Comparison of ENCODE assay signal across 8 mouse cellular contexts in genomic region chr15:83171712-83172481, GRCm38 (mm10). TPM values are rescaled to one million over a fixed set of nuclear protein-coding genes. Genes with fewer than 3 reads are reported as not detected.
DNase-seq lines count a peak whose midpoint lies in the region; ATAC-seq and TF ChIP-seq lines count a peak whose summit lies in the region.

No protein-coding gene starts in this region.

- H3K9me3 ChIP-seq in CH12.LX (replicated peaks; ENCODE audit: low read length), result no peaks in the 10 kb centered on the region
- H3K9me3 ChIP-seq in forebrain, embryonic 12.5 days, result no peaks in the 10 kb centered on the region
- no peaks in the 10 kb centered on the region for H3K9me3 ChIP-seq in liver, postnatal 0 days (ENCODE audit: low read length)
- no peaks in the 10 kb centered on the region for H3K9me3 ChIP-seq in neural tube, embryonic 14.5 days (ENCODE audit: control insufficient read depth, low read length)

- peak overlapping the region; percentile 71 for H3K4me2 ChIP-seq in CH12.LX (ENCODE audit: insufficient read depth, low read depth, poor library complexity, severe bottlenecking)
- peak overlapping the region; percentile 69 for H3K4me2 ChIP-seq in forebrain, embryonic 12.5 days
- peak overlapping the region; percentile 97 for H3K4me2 ChIP-seq in liver, postnatal 0 days (ENCODE audit: low read depth, low read length)
- H3K4me2 ChIP-seq in neural tube, embryonic 14.5 days (ENCODE audit: low read depth, low read length), result peak overlapping the region; percentile 75

- TF ChIP-seq RAD21 in CH12.LX (IDR thresholded peaks at IDR 0.05; ENCODE audit: low read depth, low read length), result peak; percentile 16

- no peaks in the 10 kb centered on the region for H3K27me3 ChIP-seq in CH12.LX (replicated peaks)
- H3K27me3 ChIP-seq in forebrain, embryonic 12.5 days, result no peaks in the 10 kb centered on the region
- no peaks in the 10 kb centered on the region for H3K27me3 ChIP-seq in liver, postnatal 0 days (ENCODE audit: insufficient read depth, low read length)
- H3K27me3 ChIP-seq in neural tube, embryonic 14.5 days (ENCODE audit: control insufficient read depth, insufficient read depth, low read length), result no peaks in the 10 kb centered on the region

- H3K9ac ChIP-seq in CH12.LX (ENCODE audit: insufficient read depth, low read depth), result peak overlapping the region; percentile 62
- peak overlapping the region; percentile 76 for H3K9ac ChIP-seq in forebrain, embryonic 12.5 days
- H3K9ac ChIP-seq in liver, postnatal 0 days (replicated peaks), result peak overlapping the region; percentile 88
- H3K9ac ChIP-seq in neural tube, embryonic 14.5 days (replicated peaks; ENCODE audit: low read depth, low read length), result peak overlapping the region; percentile 75

- H3K4me3 ChIP-seq in CH12.LX (replicated peaks in 1 of 3; ENCODE audit: low read depth in 2 of 3, low read length in 2 of 3, poor library complexity in 1 of 3), result peak overlapping the region; percentile 67 to 75 (median 74)
- peak overlapping the region; percentile 78 for H3K4me3 ChIP-seq in forebrain, embryonic 12.5 days (replicated peaks)
- peak overlapping the region; percentile 82 for H3K4me3 ChIP-seq in liver, postnatal 0 days (ENCODE audit: low read depth, low read length)
- H3K4me3 ChIP-seq in neural tube, embryonic 14.5 days (ENCODE audit: low read depth, low read length), result peak overlapping the region; percentile 96

- DNase-seq in CH12.LX (ENCODE audit: extremely low read depth), result peak; percentile 96
- DNase-seq in c-Kit-positive CD71-positive TER-119-negative erythroid progenitor cells, embryonic 14.5 days (ENCODE audit: low read depth), result peak; percentile 97
- peak; percentile 97 for DNase-seq in heart, postnatal 10 days
- peak; percentile 91 for DNase-seq in large intestine, adult 2 months (ENCODE audit: low read depth, low spot score)
- DNase-seq in liver, postnatal 0 days, result peak; percentile 98
- peak; percentile 97 for DNase-seq in testis, postnatal 10 days (ENCODE audit: low spot score)

- under 1% methylated on average over 67 of the region's 67 CpGs for WGBS in forebrain, embryonic 12.5 days
- under 1% methylated on average over 67 of the region's 67 CpGs for WGBS in large intestine, adult 2 months
- under 1% methylated on average over 66 of the region's 67 CpGs for WGBS in liver, postnatal 0 days (ENCODE audit: insufficient replicate concordance)
- WGBS in neural tube, embryonic 14.5 days, result 1% methylated on average over 67 of the region's 67 CpGs

- dilution Hi-C loops in CH12.LX (cut with MboI; ENCODE audit: extremely low pct_ligation_motif_present, extremely low pct_unique_long_range_greater_than_20kb, low sequenced_read_pairs), result no loop called here

- in situ Hi-C loops in CH12.LX (cut with MboI; ENCODE audit: low pct_ligation_motif_present, low pct_unique_long_range_greater_than_20kb, low sequenced_read_pairs), result no loop called here

- peak in 1 of 2 experiments; percentile 45; a peak in 2 of 4 replicates for TF ChIP-seq CTCF in CH12.LX (conservative IDR thresholded peaks at IDR 0.05 in 1 of 2, IDR thresholded peaks at IDR 0.05 in 1 of 2; ENCODE audit: low read depth in 2 of 2, low read length in 2 of 2)
- peak; percentile 60 for TF ChIP-seq CTCF in liver, postnatal 0 days (IDR thresholded peaks at IDR 0.05; ENCODE audit: low read depth)

- peak; percentile 86 for TF ChIP-seq POLR2A in CH12.LX (IDR thresholded peaks at IDR 0.05; ENCODE audit: low read depth, low read length)

- intact Hi-C loops in heart, postnatal 10 days (cut with DNase I), result loop anchor here (1.0 to 5.0 kb wide), 2 partner anchors 15 to 35 kb away; no protein-coding TSS in a partner anchor

- peaks cover 9 to 59% of the 10 kb centered on the region in 2 experiments; a peak in 3 of 4 replicates for H3K4me1 ChIP-seq in CH12.LX (ENCODE audit: control insufficient read depth in 1 of 2, insufficient read depth in 2 of 2)
- peaks cover 31% of the 10 kb centered on the region for H3K4me1 ChIP-seq in forebrain, embryonic 12.5 days
- peaks cover 52% of the 10 kb centered on the region for H3K4me1 ChIP-seq in liver, postnatal 0 days (ENCODE audit: insufficient read depth)
- peaks cover 17% of the 10 kb centered on the region for H3K4me1 ChIP-seq in neural tube, embryonic 14.5 days (ENCODE audit: control insufficient read depth, insufficient read depth, low read length)

- no peaks in the 10 kb centered on the region for H3K79me2 ChIP-seq in CH12.LX (replicated peaks; ENCODE audit: control insufficient read depth, extremely low read depth, insufficient read depth, poor library complexity, severe bottlenecking)

- TF ChIP-seq EP300 in CH12.LX (IDR thresholded peaks at IDR 0.05; ENCODE audit: low read length), result no peak; the same call in 1 of the 2 replicates
- no peak for TF ChIP-seq EP300 in liver, postnatal 0 days (IDR thresholded peaks at IDR 0.05; ENCODE audit: low read depth)

- ATAC-seq in forebrain, embryonic 12.5 days (ENCODE audit: low FRiP score), result peak; percentile 98
- ATAC-seq in liver, postnatal 0 days, result peak; percentile 91
- peak; percentile 96 for ATAC-seq in neural tube, embryonic 14.5 days (ENCODE audit: low read depth)

- H3K27ac ChIP-seq in CH12.LX (ENCODE audit: insufficient read depth, low read depth), result peak overlapping the region; percentile 86
- H3K27ac ChIP-seq in forebrain, embryonic 12.5 days, result peak overlapping the region; percentile 84
- H3K27ac ChIP-seq in liver, postnatal 0 days (ENCODE audit: low read depth), result peak overlapping the region; percentile 96
- H3K27ac ChIP-seq in neural tube, embryonic 14.5 days (ENCODE audit: low read depth, low read length), result peak overlapping the region; percentile 69

- H3K36me3 ChIP-seq in CH12.LX (replicated peaks in 1 of 2; ENCODE audit: control insufficient read depth in 1 of 2, insufficient read depth in 1 of 2, low read length in 1 of 2), result peaks cover 0 to 31% of the 10 kb centered on the region in 2 experiments
- no peaks in the 10 kb centered on the region for H3K36me3 ChIP-seq in forebrain, embryonic 12.5 days (replicated peaks)
- H3K36me3 ChIP-seq in liver, postnatal 0 days (replicated peaks; ENCODE audit: insufficient read depth, low read length), result no peaks in the 10 kb centered on the region
- H3K36me3 ChIP-seq in neural tube, embryonic 14.5 days (ENCODE audit: control insufficient read depth, insufficient read depth, low read length), result no peaks in the 10 kb centered on the region

TF ChIP-seq in CH12.LX, 34 proteins besides CTCF, POLR2A, EP300 and RAD21 (continues in another document):
- TF ChIP-seq TBP (conservative IDR thresholded peaks at IDR 0.05; ENCODE audit: low read depth, low read length) (peak; percentile 60; the same call in 1 of the 2 replicates), E2F4 (IDR thresholded peaks at IDR 0.05; ENCODE audit: insufficient replicate concordance, low read depth, low read length) (no peak), PAX5 (IDR thresholded peaks at IDR 0.05; ENCODE audit: low read length) (no peak), ELF1 (IDR thresholded peaks at IDR 0.05; ENCODE audit: low read depth, low read length) (peak; percentile 94), NRF1 (IDR thresholded peaks at IDR 0.05; ENCODE audit: low read depth, low read length) (peak; percentile 58), MAFK (IDR thresholded peaks at IDR 0.05; ENCODE audit: insufficient replicate concordance, low read length) (no peak), HCFC1 (IDR thresholded peaks at IDR 0.05; ENCODE audit: low read depth, low read length) (peak; percentile 64), NELFE (IDR thresholded peaks at IDR 0.05; ENCODE audit: low read depth, low read length) (no peak; the same call in 1 of the 2 replicates), IRF4 (IDR thresholded peaks at IDR 0.05; ENCODE audit: low read depth, low read length) (no peak; the same call in 1 of the 2 replicates), USF2 (conservative IDR thresholded peaks at IDR 0.05; ENCODE audit: low read depth, low read length) (no peak), BHLHE40 (IDR thresholded peaks at IDR 0.05; ENCODE audit: low read depth, low read length) (peak; percentile 67; the same call in 1 of the 2 replicates), ZC3H11A (IDR thresholded peaks at IDR 0.05; ENCODE audit: low read depth, low read length) (no peak), MXI1 (IDR thresholded peaks at IDR 0.05; ENCODE audit: low read depth, low read length) (peak; percentile 78), CHD2 (IDR thresholded peaks at IDR 0.05; ENCODE audit: low read length) (no peak), SIN3A (IDR thresholded peaks at IDR 0.05; ENCODE audit: low read length) (no peak; the same call in 1 of the 2 replicates), MYC (IDR thresholded peaks at IDR 0.05; ENCODE audit: low read depth, low read length) (no peak)

RNA-seq across cellular contexts. Expression of gene Cyb5r3, which starts 0.5 kb away (rescaled TPM):
- 54.3 and 59.1 TPM in 2 replicates for total RNA-seq in CH12.LX (2012; rRNA removed)
- total RNA-seq in CH12.LX (2014; rRNA removed), result 30.1 and 35.7 TPM in 2 replicates
- 92.7 and 102 TPM in 2 replicates for polyA plus RNA-seq in CH12.LX (2012; ENCODE audit: insufficient read length, low read depth)
- 125 and 140 TPM in 2 replicates for polyA plus RNA-seq in forebrain, embryonic 12.5 days (2016; fragmentation: Nextera tagmentation; extraction: Ambion mirVana)
- total RNA-seq in heart, postnatal 10 days (2021), result 100 to 1,000 TPM; 133 to 136 TPM
- 101 and 218 TPM in 2 replicates for polyA plus RNA-seq in large intestine, adult 2 months (2012; rRNA removed)
- polyA plus RNA-seq in liver, postnatal 0 days (2015; fragmentation: Nextera tagmentation; extraction: Ambion mirVana), result 89.1 and 94.2 TPM in 2 replicates
- 122 and 139 TPM in 2 replicates for polyA plus RNA-seq in neural tube, embryonic 14.5 days (2014; fragmentation: Nextera tagmentation; extraction: Ambion mirVana)

RNA-seq across cellular contexts. Expression of gene Poldip3, which starts 22.7 kb away (rescaled TPM):
- total RNA-seq in CH12.LX (2012; rRNA removed), result 77.2 and 87.1 TPM in 2 replicates
- total RNA-seq in CH12.LX (2014; rRNA removed), result 78.9 and 79.3 TPM in 2 replicates
- polyA plus RNA-seq in CH12.LX (2012; ENCODE audit: insufficient read length, low read depth), result 70.0 and 77.0 TPM in 2 replicates
- polyA plus RNA-seq in forebrain, embryonic 12.5 days (2016; fragmentation: Nextera tagmentation; extraction: Ambion mirVana), result 173 and 177 TPM in 2 replicates
- total RNA-seq in heart, postnatal 10 days (2021), result 10 to 100 TPM; 45.7 to 47.3 TPM
- polyA plus RNA-seq in large intestine, adult 2 months (2012; rRNA removed), result 55.8 and 68.6 TPM in 2 replicates
- polyA plus RNA-seq in liver, postnatal 0 days (2015; fragmentation: Nextera tagmentation; extraction: Ambion mirVana), result 30.2 and 32.5 TPM in 2 replicates
- 153 and 155 TPM in 2 replicates for polyA plus RNA-seq in neural tube, embryonic 14.5 days (2014; fragmentation: Nextera tagmentation; extraction: Ambion mirVana)

RNA-seq across cellular contexts. Expression of gene Rrp7a, which starts 49.3 kb away (rescaled TPM):
- 156 and 180 TPM in 2 replicates for total RNA-seq in CH12.LX (2012; rRNA removed)
- 111 and 126 TPM in 2 replicates for total RNA-seq in CH12.LX (2014; rRNA removed)
- 262 and 284 TPM in 2 replicates for polyA plus RNA-seq in CH12.LX (2012; ENCODE audit: insufficient read length, low read depth)
- 64.8 and 65.9 TPM in 2 replicates for polyA plus RNA-seq in forebrain, embryonic 12.5 days (2016; fragmentation: Nextera tagmentation; extraction: Ambion mirVana)
- 10 to 100 TPM; 37.3 to 46.2 TPM for total RNA-seq in heart, postnatal 10 days (2021)
- polyA plus RNA-seq in large intestine, adult 2 months (2012; rRNA removed), result 109 and 111 TPM in 2 replicates
- 15.2 and 16.0 TPM in 2 replicates for polyA plus RNA-seq in liver, postnatal 0 days (2015; fragmentation: Nextera tagmentation; extraction: Ambion mirVana)
- polyA plus RNA-seq in neural tube, embryonic 14.5 days (2014; fragmentation: Nextera tagmentation; extraction: Ambion mirVana), result 52.1 and 70.5 TPM in 2 replicates

Comparison
In these comparisons a context has a peak if more than half of its experiments do, and no peak if none do; other contexts are left out.
1. Peak in every context shown above with its lines: DNase-seq, ATAC-seq, H3K4me3 ChIP-seq and H3K27ac ChIP-seq.